Mouse (Mus musculus) neural tube, embryonic 12.5 days (tissue): ENCODE results near the gene Sec31b. TPM values are rescaled to one million over a fixed set of nuclear protein-coding genes. Genes with fewer than 3 reads are reported as not detected.

Experiments used
- ATAC-seq: fragments of 200-750 bp; cut with Nextera tagmentation; 2 replicates; pipeline ENCODE4 v1.8.0; 2017; ENCODE audit warnings: low read depth, mild to moderate bottlenecking, moderate TSS enrichment, moderate library complexity; ENCODE audit not compliant: low FRiP score
- H3K27ac ChIP-seq: fragments of 300-500 bp; sonication (generic); 2 replicates; pipeline ENCODE4 v1.5.1; 2016
- H3K27me3 ChIP-seq: fragments of 300-500 bp; sonication (generic); replicated peaks from 2 replicates; pipeline ENCODE4 v1.6.1; 2016; ENCODE audit warnings: mild to moderate bottlenecking
- H3K36me3 ChIP-seq: fragments of 300-500 bp; sonication (generic); 2 replicates; pipeline ENCODE4 v1.6.1; 2016; ENCODE audit warnings: mild to moderate bottlenecking
- H3K4me1 ChIP-seq: fragments of 300-500 bp; sonication (generic); 2 replicates; pipeline ENCODE4 v1.6.1; 2016
- H3K4me2 ChIP-seq: fragments of 300-500 bp; sonication (generic); replicated peaks from 2 replicates; pipeline ENCODE4 v1.6.1; 2016; ENCODE audit warnings: mild to moderate bottlenecking
- H3K4me3 ChIP-seq: fragments of 300-500 bp; sonication (generic); 2 replicates; pipeline ENCODE4 v1.5.1; 2016
- H3K9ac ChIP-seq: fragments of 300-500 bp; sonication (generic); 2 replicates; pipeline ENCODE4 v1.6.1; 2016; ENCODE audit warnings: mild to moderate bottlenecking
- H3K9me3 ChIP-seq: fragments of 300-500 bp; sonication (generic); 2 replicates; pipeline ENCODE4 v1.6.1; 2016; ENCODE audit warnings: mild to moderate bottlenecking
- WGBS: fragments of 180-500 bp; shearing (Covaris S2); methylation state at CpG from one replicate; pipeline ENCODE4 v1.1.7; 2016; 5-methylcytosine and 5-hydroxymethylcytosine counted together
- polyA plus RNA-seq: library from polyadenylated mRNA; unstranded; fragments of >200 nt; fragmentation: Nextera tagmentation; extraction: Ambion mirVana; gene quantifications from 2 replicates; pipeline ENCODE4 v1.2.1, GENCODE M21; 2016

The Sec31b gene
- polyA plus RNA-seq, 1 experiment from 2014 or later = 0.43 TPM

DNA sequence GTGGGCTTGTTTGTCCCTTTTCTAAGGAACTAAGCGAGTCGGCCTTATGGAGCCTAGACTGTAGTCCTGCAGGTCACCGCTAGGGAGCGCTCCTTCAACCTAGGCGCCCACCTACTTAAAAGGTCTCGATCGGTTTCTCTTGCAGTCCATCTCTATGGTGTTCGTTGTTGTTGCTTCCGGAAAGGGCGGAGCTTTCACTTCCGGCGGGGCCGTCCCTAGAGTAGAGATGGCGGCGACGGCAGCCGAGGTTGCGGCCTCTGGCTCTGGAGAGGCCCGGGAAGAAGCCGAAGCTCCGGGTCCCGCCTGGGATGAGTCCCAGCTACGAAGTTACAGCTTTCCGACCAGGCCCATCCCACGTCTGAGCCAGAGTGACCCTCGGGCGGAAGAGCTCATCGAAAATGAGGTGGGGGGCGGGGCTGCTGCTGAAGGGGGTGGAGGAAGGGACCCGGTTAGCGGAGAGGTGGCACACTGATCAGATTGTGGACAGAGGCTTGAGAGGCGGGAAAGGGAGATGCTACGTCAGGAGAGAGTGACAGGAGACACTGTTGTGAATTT, 17.1 kb upstream of the Sec31b start, which contains the start of gene Hif1an:
Gene Hif1an, plus strand, starts transcription at position 199 of the 555 bp plus-strand sequence.
- WGBS = 1% methylated on average over 33 of the region's 33 CpGs

DNA sequence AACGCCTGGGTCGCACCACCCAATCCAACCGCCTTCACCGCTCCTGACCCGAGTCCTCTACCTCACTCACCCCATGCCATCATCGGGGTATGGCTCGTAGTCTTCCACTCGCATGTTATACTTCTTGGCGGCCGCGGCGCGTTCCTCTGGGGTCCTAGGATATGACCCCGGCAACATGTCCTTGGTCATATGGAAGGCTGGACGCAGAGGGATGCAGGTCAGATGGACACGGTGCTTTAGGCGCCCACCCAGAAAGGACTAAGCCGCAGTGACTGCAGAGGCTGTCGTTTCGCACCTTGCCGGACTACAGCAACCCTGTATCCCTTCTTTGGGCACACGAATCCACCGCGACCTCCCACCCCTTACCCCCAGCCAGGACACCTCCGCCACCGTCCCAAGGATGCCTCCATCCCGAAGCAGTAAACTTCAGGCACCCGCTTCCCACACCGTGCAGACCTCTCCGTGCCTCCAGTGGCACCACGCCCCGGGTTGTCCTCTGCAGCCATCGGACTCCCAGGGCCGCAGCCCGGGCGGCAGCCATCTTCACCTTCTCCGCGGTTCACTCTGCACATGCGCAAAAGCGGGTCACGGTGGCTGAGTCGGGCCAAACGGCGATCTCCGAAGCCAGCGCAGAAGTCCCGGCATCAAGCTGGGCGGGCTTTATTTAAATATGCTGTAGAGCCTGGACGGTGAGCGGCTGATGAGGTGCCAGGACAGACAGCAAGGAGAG, 9.4 kb upstream of the Sec31b start, which contains the start of gene Ndufb8:
Gene Ndufb8, minus strand, starts transcription at position 580 of the 730 bp plus-strand sequence.
- peaks cover 6% of the 10 kb centered on the region for H3K4me1 ChIP-seq
- peak within 1 kb of the TSS; percentile 86 for H3K9ac ChIP-seq
- H3K4me2 ChIP-seq = peak within 1 kb of the TSS; percentile 74
- peak within 1 kb of the TSS; percentile 76 for H3K4me3 ChIP-seq
- H3K27me3 ChIP-seq = peaks cover 3% of the 10 kb centered on the region; the same call in 1 of the 2 replicates
- peak within 1 kb of the TSS; percentile 29; the same call in 1 of the 2 replicates for H3K27ac ChIP-seq
- peak; percentile 87 for ATAC-seq
- under 1% methylated on average over 50 of the region's 50 CpGs for WGBS
- H3K9me3 ChIP-seq = no peaks in the 10 kb centered on the region
- H3K36me3 ChIP-seq = peaks cover 32% of the 10 kb centered on the region

More for the DNA sequence above, 17.1 kb upstream of the Sec31b start, which contains the start of gene Hif1an:
- ATAC-seq = peak; percentile 96
- Histone ChIP-seq H3K4me3 (peak within 1 kb of the TSS; percentile 76), H3K27ac (no peak within 1 kb of the TSS), H3K9ac (peak within 1 kb of the TSS; percentile 79), H3K4me2 (peak within 1 kb of the TSS; percentile 82), H3K4me1 (peaks cover 16% of the 10 kb centered on the region), H3K27me3 (peaks cover 3% of the 10 kb centered on the region; the same call in 1 of the 2 replicates), H3K9me3 (no peaks in the 10 kb centered on the region), H3K36me3 (peaks cover 27% of the 10 kb centered on the region)

DNA sequence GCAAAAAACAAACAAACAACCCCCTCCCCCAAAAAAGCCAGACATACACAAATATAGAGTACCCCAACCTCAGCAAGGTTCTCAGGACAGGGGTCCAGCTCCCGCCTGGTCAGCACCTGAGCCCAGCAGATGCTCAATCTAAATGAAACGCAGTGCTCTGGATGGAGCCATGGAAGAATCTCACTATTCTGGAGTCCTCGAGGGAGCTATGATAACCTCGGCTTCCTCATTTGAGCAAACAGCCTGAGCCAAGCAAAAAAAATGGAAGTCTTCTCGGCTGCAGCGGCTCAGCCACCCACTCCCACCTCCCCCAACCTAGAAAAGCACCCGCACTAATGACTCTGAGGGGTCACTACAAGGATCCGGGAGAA, 8.8 kb upstream of the Sec31b start:
- H3K4me2 ChIP-seq = peak overlapping the region; percentile 74
- H3K27ac ChIP-seq = no peak overlapping the region
- WGBS = 6% methylated on average over 8 of the region's 8 CpGs

DNA sequence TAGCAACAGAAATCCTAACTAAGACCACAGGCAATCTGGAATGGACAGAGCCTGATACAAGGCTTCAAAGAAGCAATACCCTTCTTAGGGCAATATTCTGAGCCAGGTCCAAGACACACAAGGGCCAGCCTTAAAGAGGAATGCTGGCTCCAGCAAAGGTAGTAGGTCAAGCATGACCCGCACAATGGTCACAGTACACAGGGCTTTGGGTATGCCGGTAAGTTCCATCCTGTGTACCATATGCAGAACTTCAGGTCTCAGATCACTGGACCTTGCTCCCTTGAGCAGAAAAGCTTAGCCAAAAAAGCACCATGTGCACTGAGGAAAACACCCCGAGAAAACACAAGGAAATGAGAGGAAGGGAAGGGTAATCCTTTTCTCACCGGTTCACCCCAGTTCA, 7.6 kb upstream of the Sec31b start:
- H3K4me2 ChIP-seq = peak overlapping the region; percentile 74; the same call in 1 of the 2 replicates

More for the DNA sequence above, 8.8 kb upstream of the Sec31b start:
- Histone ChIP-seq H3K9ac (peak overlapping the region; percentile 86), H3K27me3 (peaks cover 3% of the 10 kb centered on the region; the same call in 1 of the 2 replicates), H3K9me3 (no peaks in the 10 kb centered on the region), H3K4me3 (peak overlapping the region; percentile 76), H3K4me1 (peaks cover 6% of the 10 kb centered on the region), H3K36me3 (peaks cover 37% of the 10 kb centered on the region)
- ATAC-seq = peak; percentile 34

DNA sequence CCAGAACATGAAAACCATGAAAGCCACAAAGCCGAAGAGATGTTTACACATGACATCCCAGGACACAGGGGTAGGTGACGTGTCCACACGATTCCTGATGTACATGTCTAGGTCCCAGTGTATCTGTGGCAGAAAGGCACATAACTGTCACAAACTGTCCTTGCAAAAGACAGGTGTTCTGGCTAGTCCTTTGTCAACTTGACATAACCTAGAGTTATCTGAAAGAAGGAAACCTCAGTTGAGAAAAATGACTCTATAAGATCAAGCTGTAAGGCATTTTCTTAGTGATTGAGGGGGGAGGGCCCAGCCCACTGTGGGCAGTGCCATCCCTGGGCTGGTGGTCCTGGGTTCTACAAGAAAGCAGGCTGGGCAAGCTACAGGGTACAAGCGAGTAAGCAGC, 7.1 kb upstream of the Sec31b start, which contains the start of gene Gm20538:
Gene Gm20538, minus strand, starts transcription at position 101 of the 400 bp plus-strand sequence.
- no peak for ATAC-seq
- peak within 1 kb of the TSS; percentile 74; the same call in 1 of the 2 replicates for H3K4me2 ChIP-seq
- no peaks in the 10 kb centered on the region for H3K9me3 ChIP-seq
- H3K9ac ChIP-seq = no peak within 1 kb of the TSS
- H3K36me3 ChIP-seq = peaks cover 54% of the 10 kb centered on the region
- WGBS = 94% methylated on average over 4 of the region's 4 CpGs
- peaks cover 6% of the 10 kb centered on the region for H3K4me1 ChIP-seq
- no peak within 1 kb of the TSS for H3K27ac ChIP-seq
- H3K27me3 ChIP-seq = no peaks in the 10 kb centered on the region
- no peak within 1 kb of the TSS for H3K4me3 ChIP-seq

More for the DNA sequence above, 7.6 kb upstream of the Sec31b start:
- Histone ChIP-seq H3K4me1 (peaks cover 6% of the 10 kb centered on the region), H3K27ac (no peak overlapping the region), H3K9ac (no peak overlapping the region), H3K4me3 (no peak overlapping the region), H3K36me3 (peaks cover 49% of the 10 kb centered on the region), H3K27me3 (no peaks in the 10 kb centered on the region), H3K9me3 (no peaks in the 10 kb centered on the region)
- ATAC-seq = no peak
- 96% methylated on average over 4 of the region's 4 CpGs for WGBS

DNA sequence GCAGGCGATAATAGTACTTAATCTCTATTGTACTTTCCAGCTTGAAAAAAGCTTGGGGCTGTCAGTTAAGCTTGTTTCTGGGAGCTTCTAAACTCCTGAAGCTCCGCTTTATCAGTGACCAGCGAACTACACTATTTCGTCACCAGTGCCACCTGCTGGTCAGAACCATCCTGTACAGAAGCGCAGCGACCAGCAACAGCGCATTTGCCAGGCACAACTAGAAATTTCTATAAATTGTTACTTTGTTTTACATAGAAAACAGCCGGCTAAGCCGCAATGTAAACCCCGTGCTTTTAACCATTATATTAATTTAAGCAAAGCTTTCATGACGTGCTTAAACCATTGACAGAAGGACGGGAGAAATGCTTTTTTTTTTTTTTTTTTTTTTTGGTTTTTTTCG, 889 bp downstream of the Sec31b start:
- no peaks in the 10 kb centered on the region; the same call in 1 of the 2 replicates for H3K27me3 ChIP-seq
- no peak overlapping the region for H3K27ac ChIP-seq
- H3K9me3 ChIP-seq = peaks cover 15% of the 10 kb centered on the region; the same call in 1 of the 2 replicates
- H3K4me1 ChIP-seq = peaks cover 6% of the 10 kb centered on the region
- no peak for ATAC-seq
- peak overlapping the region; percentile 89 for H3K4me2 ChIP-seq
- H3K9ac ChIP-seq = no peak overlapping the region
- no peak overlapping the region for H3K4me3 ChIP-seq
- peaks cover 20% of the 10 kb centered on the region for H3K36me3 ChIP-seq
- 3% methylated on average over 13 of the region's 13 CpGs for WGBS

DNA sequence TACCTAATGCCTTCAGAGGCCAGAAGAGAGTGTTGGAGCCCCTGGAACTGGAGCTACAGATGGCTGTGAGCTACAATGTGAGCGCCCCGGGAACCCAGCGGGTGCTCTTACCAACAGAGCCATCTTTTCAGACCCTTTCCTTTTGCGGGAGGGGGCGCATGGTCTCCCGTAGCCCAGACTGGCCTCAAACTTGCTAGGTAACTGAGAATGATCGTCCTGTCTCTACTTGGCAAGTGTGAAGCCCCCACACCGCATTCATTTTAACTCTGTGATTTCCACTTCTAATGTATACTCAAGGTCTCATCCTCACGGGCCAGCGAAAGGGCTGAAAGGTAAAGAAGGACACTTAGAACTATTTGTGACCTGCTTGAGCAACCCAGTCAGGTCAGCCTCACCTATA, 1.3 kb downstream of the Sec31b start:
- H3K27me3 ChIP-seq = no peaks in the 10 kb centered on the region; the same call in 1 of the 2 replicates
- no peak for ATAC-seq

DNA sequence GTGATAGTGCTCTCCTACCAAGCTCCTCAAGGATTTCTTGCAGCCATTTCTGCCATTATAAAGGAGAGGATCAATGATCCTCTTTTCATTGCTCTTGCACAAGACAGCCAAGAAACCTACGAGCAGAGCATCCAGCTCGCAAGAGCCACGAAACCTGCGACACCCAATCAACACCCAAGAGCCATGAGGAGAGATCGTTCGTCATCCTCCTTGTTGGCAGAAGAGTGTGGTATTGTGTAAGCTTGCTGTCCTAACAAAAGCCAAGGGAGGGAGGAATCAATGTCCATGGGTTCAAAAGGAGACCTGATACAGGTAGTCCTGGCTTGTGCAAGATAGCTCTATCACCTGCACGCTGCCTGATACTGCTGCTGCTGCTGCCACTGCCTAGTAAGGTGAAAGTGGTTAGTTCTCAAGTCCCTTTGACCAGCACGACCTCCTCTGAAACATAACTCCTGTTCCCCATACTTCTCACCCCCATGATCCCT, 2.9 kb downstream of the Sec31b start:
- ATAC-seq = no peak
- Histone ChIP-seq H3K4me2 (no peak overlapping the region), H3K4me3 (no peak overlapping the region), H3K9me3 (peaks cover 15% of the 10 kb centered on the region; the same call in 1 of the 2 replicates), H3K27ac (no peak overlapping the region), H3K36me3 (peaks cover under 1% of the 10 kb centered on the region), H3K4me1 (peaks cover 6% of the 10 kb centered on the region), H3K9ac (no peak overlapping the region), H3K27me3 (no peaks in the 10 kb centered on the region; the same call in 1 of the 2 replicates)
- 90% methylated on average over 8 of the region's 8 CpGs for WGBS

More for the DNA sequence above, 1.3 kb downstream of the Sec31b start:
- Histone ChIP-seq H3K9ac (no peak overlapping the region), H3K9me3 (peaks cover 15% of the 10 kb centered on the region; the same call in 1 of the 2 replicates), H3K4me3 (no peak overlapping the region), H3K4me1 (peaks cover 6% of the 10 kb centered on the region), H3K4me2 (no peak overlapping the region), H3K36me3 (peaks cover 16% of the 10 kb centered on the region), H3K27ac (no peak overlapping the region)
- WGBS = 62% methylated on average over 10 of the region's 10 CpGs

DNA sequence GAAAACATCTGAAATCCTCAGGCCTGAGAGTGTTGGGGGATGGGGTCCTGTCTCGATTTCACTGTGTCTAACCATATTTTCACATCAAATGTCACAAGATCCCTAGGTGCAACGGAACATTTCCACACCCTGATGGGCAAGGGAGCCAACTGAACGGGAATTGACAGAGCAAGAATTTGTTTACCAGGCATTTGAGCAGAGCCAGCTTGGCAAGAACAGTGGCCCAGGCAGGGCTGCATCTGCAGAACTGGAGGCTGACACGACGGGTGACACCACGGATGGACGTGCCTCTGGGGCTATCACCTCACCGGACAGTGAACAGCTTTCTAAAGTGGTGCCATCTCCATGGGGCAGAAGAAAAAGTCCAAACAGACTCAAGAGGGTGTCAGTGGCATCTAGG, 8.2 kb downstream of the Sec31b start:
- Histone ChIP-seq H3K9me3 (peaks cover 15% of the 10 kb centered on the region; the same call in 1 of the 2 replicates), H3K4me1 (no peaks in the 10 kb centered on the region), H3K4me3 (no peak overlapping the region), H3K4me2 (no peak overlapping the region), H3K36me3 (no peaks in the 10 kb centered on the region), H3K27ac (no peak overlapping the region), H3K9ac (no peak overlapping the region), H3K27me3 (peaks cover 5% of the 10 kb centered on the region; the same call in 1 of the 2 replicates)
- WGBS = 86% methylated on average over 8 of the region's 8 CpGs
- no peak for ATAC-seq

DNA sequence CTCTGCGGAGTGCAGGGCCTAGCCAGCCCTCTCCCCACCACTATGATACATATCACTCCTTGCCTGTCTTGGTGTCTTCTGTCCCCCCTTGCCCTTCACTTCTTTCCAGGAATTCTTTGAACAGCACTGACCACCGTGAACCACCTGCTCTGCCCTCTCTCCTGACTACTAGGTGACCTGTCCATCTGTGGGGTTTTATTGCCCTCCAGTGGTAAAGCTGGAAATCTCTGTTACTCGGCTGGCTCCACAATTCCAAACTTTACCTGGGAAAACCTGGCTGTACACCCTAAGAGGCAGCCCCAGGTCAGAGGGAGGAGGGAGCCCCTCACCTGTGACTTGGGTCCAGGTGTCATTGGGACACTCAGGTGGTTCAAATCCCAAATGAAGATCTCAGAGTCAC, 10.3 kb downstream of the Sec31b start:
- Histone ChIP-seq H3K4me3 (no peak overlapping the region), H3K4me1 (no peaks in the 10 kb centered on the region), H3K27ac (no peak overlapping the region), H3K9me3 (peaks cover 4% of the 10 kb centered on the region; the same call in 1 of the 2 replicates), H3K9ac (no peak overlapping the region), H3K4me2 (no peak overlapping the region), H3K36me3 (no peaks in the 10 kb centered on the region), H3K27me3 (peaks cover 10% of the 10 kb centered on the region)
- no peak for ATAC-seq
- WGBS = 32% methylated on average over 3 of the region's 3 CpGs

DNA sequence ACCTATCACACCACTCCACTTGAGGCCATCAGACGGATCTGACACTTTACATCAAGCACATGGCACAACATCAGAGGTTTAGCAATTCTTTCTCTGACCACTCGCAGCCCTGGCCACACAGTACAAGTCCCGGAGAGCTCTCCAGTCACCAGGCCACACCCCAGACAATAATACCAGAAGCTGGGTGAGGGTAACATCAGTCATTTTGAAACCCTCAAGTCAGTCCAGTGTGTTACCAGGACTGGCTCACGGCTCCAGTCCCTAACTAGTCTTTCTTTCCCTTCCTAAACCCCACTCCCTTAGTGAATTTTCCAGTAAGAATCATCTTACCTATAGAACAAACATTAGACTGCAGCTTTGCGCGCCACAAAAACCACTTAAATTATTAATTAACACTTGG, 15.6 kb downstream of the Sec31b start:
- Histone ChIP-seq H3K36me3 (no peaks in the 10 kb centered on the region), H3K4me3 (no peak overlapping the region), H3K9me3 (no peaks in the 10 kb centered on the region), H3K27ac (no peak overlapping the region), H3K4me1 (no peaks in the 10 kb centered on the region), H3K27me3 (peaks cover 10% of the 10 kb centered on the region), H3K9ac (no peak overlapping the region), H3K4me2 (no peak overlapping the region)
- 82% methylated on average over 6 of the region's 6 CpGs for whole genome bisulfite sequencing
- no peak for ATAC-seq
